In genomic region chr13:70677689-70678088, GRCm38 (mm10) we compare ENCODE assay signal across 14 mouse cellular contexts.
"Had no signal": no experiment of that assay in that cellular context is flagged by ENCODE, and none has a peak within 500 bp of the region (broad histone marks: within the 10 kb centered on the region; RNA-seq: fewer than 3 reads in every experiment).

No protein-coding gene starts in this region.

- ATAC-seq: midbrain, embryonic 16.5 days had no signal

- H3K36me3 ChIP-seq: midbrain, embryonic 10.5 days; midbrain, embryonic 12.5 days; neural tube, embryonic 12.5 days had no signal

- H3K27me3 ChIP-seq: midbrain, embryonic 12.5 days; neural tube, embryonic 12.5 days had no signal

- H3K9ac ChIP-seq: liver, embryonic 14.5 days; lung, embryonic 14.5 days; midbrain, embryonic 12.5 days; neural tube, embryonic 12.5 days had no signal

- H3K27ac ChIP-seq: liver, embryonic 14.5 days; midbrain, embryonic 10.5 days; midbrain, embryonic 12.5 days; neural tube, embryonic 12.5 days had no signal

- DNase-seq: lung, adult 18-20 months; lung, embryonic 14.5 days; lung, postnatal 10 days; lung, postnatal 4 days; midbrain, embryonic 14.5 days; right cerebral cortex, postnatal 14 days; spleen, adult 18-20 months; thymus, postnatal 14 days; thymus, postnatal 36 days had no signal

- H3K4me1 ChIP-seq: midbrain, embryonic 12.5 days; neural tube, embryonic 12.5 days had no signal

- H3K4me3 ChIP-seq: midbrain, embryonic 10.5 days; midbrain, embryonic 12.5 days; neural tube, embryonic 12.5 days had no signal

- H3K4me2 ChIP-seq: lung, embryonic 14.5 days; midbrain, embryonic 12.5 days; neural tube, embryonic 12.5 days had no signal

- H3K9me3 ChIP-seq: midbrain, embryonic 10.5 days; midbrain, embryonic 12.5 days; neural tube, embryonic 12.5 days had no signal
